Mouse (Mus musculus) bone marrow macrophage, adult 2 months (primary cell): ENCODE data around the gene Fbxo28.

Experiments
- CTCF ChIP-seq: IDR thresholded peaks from 2 replicates; pipeline ENCODE4 v1.5.1; 2012; ENCODE audit warnings: low read depth, mild to moderate bottlenecking, low read length, moderate library complexity
- POLR2A ChIP-seq: IDR thresholded peaks from 2 replicates; pipeline ENCODE4 v1.6.1; 2012; ENCODE audit warnings: mild to moderate bottlenecking, low read depth, low read length, borderline replicate concordance

DNA sequence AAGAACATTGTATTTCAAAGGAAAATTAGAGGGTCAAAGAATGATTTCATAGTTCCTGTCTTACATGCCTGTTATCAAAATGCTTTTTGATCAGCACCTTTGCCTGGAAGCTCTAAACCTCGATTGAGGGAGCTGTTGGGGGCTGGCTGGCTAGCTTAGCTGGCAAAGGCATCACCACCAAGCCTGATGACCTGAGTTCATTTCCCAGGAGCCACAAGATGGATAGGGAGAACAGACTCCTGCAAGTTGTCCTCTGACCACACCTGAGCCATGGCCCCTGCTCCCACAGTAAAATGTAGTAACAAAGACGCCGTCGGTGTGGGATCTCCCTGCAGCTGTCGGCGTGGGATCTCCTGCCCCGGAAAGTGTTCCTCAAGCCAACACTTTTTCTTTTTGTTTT, 35.4 kb upstream of the Fbxo28 start:
- TF ChIP-seq POLR2A = no peak
- TF ChIP-seq CTCF = no peak
